Mouse (Mus musculus): ENCODE measurements around the gene Arl16. TPM values are rescaled to one million over a fixed set of nuclear protein-coding genes. Genes with fewer than 3 reads are reported as not detected.

Gene Arl16
- polyA plus RNA-seq, 1 experiment: 13.2 TPM

GRCm38 (mm10) chr11:120453306-120453705 lies 14.1 kb downstream of the Arl16 start, which contains the start of gene Pde6g:
Pde6g (minus strand) TSS chr11:120453500.
- no peaks in the 10 kb centered on the region for H3K36me3 ChIP-seq (ENCODE audit: control insufficient read depth, insufficient read depth, low read length)
- H3K4me1 ChIP-seq (ENCODE audit: control insufficient read depth, insufficient read depth, insufficient read length): no peaks in the 10 kb centered on the region
- TF ChIP-seq POLR2A (IDR thresholded peaks at IDR 0.05; ENCODE audit: low read depth, low read length) (no peak), CTCF (IDR thresholded peaks at IDR 0.05; ENCODE audit: extremely low read depth, insufficient read depth, insufficient read length, insufficient replicate concordance) (no peak)
- H3K27me3 ChIP-seq (ENCODE audit: control insufficient read depth, insufficient read depth, low read length): no peaks in the 10 kb centered on the region
- H3K4me3 ChIP-seq (ENCODE audit: extremely low read depth, insufficient read depth, insufficient read length): no peak within 1 kb of the TSS
- no peak for DNase-seq (ENCODE audit: low read depth in 1 of 2, low spot score in 2 of 2)
- H3K27ac ChIP-seq (ENCODE audit: insufficient read depth, low read length): no peak within 1 kb of the TSS
- WGBS: 96% methylated on average over 4 of the region's 4 CpGs

GRCm38 (mm10) chr11:120452246-120452645 lies 15.2 kb downstream of the Arl16 start:
- no peaks in the 10 kb centered on the region for H3K4me1 ChIP-seq (ENCODE audit: control insufficient read depth, insufficient read depth, insufficient read length)
- TF ChIP-seq POLR2A (IDR thresholded peaks at IDR 0.05; ENCODE audit: low read depth, low read length) (no peak), CTCF (IDR thresholded peaks at IDR 0.05; ENCODE audit: extremely low read depth, insufficient read depth, insufficient read length, insufficient replicate concordance) (no peak)
- H3K36me3 ChIP-seq (ENCODE audit: control insufficient read depth, insufficient read depth, low read length): no peaks in the 10 kb centered on the region
- WGBS: 79% methylated on average over 3 of the region's 3 CpGs
- no peaks in the 10 kb centered on the region for H3K27me3 ChIP-seq (ENCODE audit: control insufficient read depth, insufficient read depth, low read length)
- H3K27ac ChIP-seq (ENCODE audit: insufficient read depth, low read length): no peak overlapping the region
- H3K4me3 ChIP-seq (ENCODE audit: extremely low read depth, insufficient read depth, insufficient read length): no peak overlapping the region
- DNase-seq (ENCODE audit: low read depth in 1 of 2, low spot score in 2 of 2): no peak

- WGBS: 93% methylated on average over 7 of the region's 7 CpGs
- Histone ChIP-seq H3K27me3 (ENCODE audit: control insufficient read depth, insufficient read depth, low read length) (no peaks in the 10 kb centered on the region), H3K4me3 (ENCODE audit: extremely low read depth, insufficient read depth, insufficient read length) (no peak overlapping the region), H3K36me3 (ENCODE audit: control insufficient read depth, insufficient read depth, low read length) (no peaks in the 10 kb centered on the region), H3K4me1 (ENCODE audit: control insufficient read depth, insufficient read depth, insufficient read length) (no peaks in the 10 kb centered on the region), H3K27ac (ENCODE audit: insufficient read depth, low read length) (no peak overlapping the region)
- TF ChIP-seq POLR2A (IDR thresholded peaks at IDR 0.05; ENCODE audit: low read depth, low read length) (no peak), CTCF (IDR thresholded peaks at IDR 0.05; ENCODE audit: extremely low read depth, insufficient read depth, insufficient read length, insufficient replicate concordance) (no peak)
- no peak for DNase-seq (ENCODE audit: low read depth in 1 of 2, low spot score in 2 of 2)
These were observed 20.2 kb downstream of the Arl16 start for GRCm38 (mm10) chr11:120447179-120447578.

GRCm38 (mm10) chr11:120445475-120445874 lies 21.9 kb downstream of the Arl16 start:
- no peak for DNase-seq (ENCODE audit: low read depth in 1 of 2, low spot score in 2 of 2)
- Histone ChIP-seq H3K27ac (ENCODE audit: insufficient read depth, low read length) (no peak overlapping the region), H3K36me3 (ENCODE audit: control insufficient read depth, insufficient read depth, low read length) (no peaks in the 10 kb centered on the region), H3K4me1 (ENCODE audit: control insufficient read depth, insufficient read depth, insufficient read length) (no peaks in the 10 kb centered on the region), H3K27me3 (ENCODE audit: control insufficient read depth, insufficient read depth, low read length) (no peaks in the 10 kb centered on the region), H3K4me3 (ENCODE audit: extremely low read depth, insufficient read depth, insufficient read length) (no peak overlapping the region)
- 67% methylated on average over 3 of the region's 3 CpGs for WGBS
- no peak for TF ChIP-seq CTCF (IDR thresholded peaks at IDR 0.05; ENCODE audit: extremely low read depth, insufficient read depth, insufficient read length, insufficient replicate concordance)
- no peak for TF ChIP-seq POLR2A (IDR thresholded peaks at IDR 0.05; ENCODE audit: low read depth, low read length)

GRCm38 (mm10) chr11:120444106-120444505 lies 23.3 kb downstream of the Arl16 start:
- Histone ChIP-seq H3K27ac (ENCODE audit: insufficient read depth, low read length) (no peak overlapping the region), H3K36me3 (ENCODE audit: control insufficient read depth, insufficient read depth, low read length) (no peaks in the 10 kb centered on the region), H3K4me1 (ENCODE audit: control insufficient read depth, insufficient read depth, insufficient read length) (no peaks in the 10 kb centered on the region), H3K4me3 (ENCODE audit: extremely low read depth, insufficient read depth, insufficient read length) (no peak overlapping the region), H3K27me3 (ENCODE audit: control insufficient read depth, insufficient read depth, low read length) (no peaks in the 10 kb centered on the region)
- no peak for DNase-seq (ENCODE audit: low read depth in 1 of 2, low spot score in 2 of 2)
- TF ChIP-seq CTCF (IDR thresholded peaks at IDR 0.05; ENCODE audit: extremely low read depth, insufficient read depth, insufficient read length, insufficient replicate concordance) (no peak), POLR2A (IDR thresholded peaks at IDR 0.05; ENCODE audit: low read depth, low read length) (no peak)
- 70% methylated on average over 6 of the region's 6 CpGs for WGBS

- no peak overlapping the region for H3K4me3 ChIP-seq (ENCODE audit: extremely low read depth, insufficient read depth, insufficient read length)
- H3K27ac ChIP-seq (ENCODE audit: insufficient read depth, low read length): no peak overlapping the region
- 91% methylated on average over 3 of the region's 3 CpGs for WGBS
- TF ChIP-seq POLR2A (IDR thresholded peaks at IDR 0.05; ENCODE audit: low read depth, low read length) (no peak), CTCF (IDR thresholded peaks at IDR 0.05; ENCODE audit: extremely low read depth, insufficient read depth, insufficient read length, insufficient replicate concordance) (no peak)
- no peaks in the 10 kb centered on the region for H3K4me1 ChIP-seq (ENCODE audit: control insufficient read depth, insufficient read depth, insufficient read length)
- H3K27me3 ChIP-seq (ENCODE audit: control insufficient read depth, insufficient read depth, low read length): no peaks in the 10 kb centered on the region
- H3K36me3 ChIP-seq (ENCODE audit: control insufficient read depth, insufficient read depth, low read length): no peaks in the 10 kb centered on the region
- no peak for DNase-seq (ENCODE audit: low read depth in 1 of 2, low spot score in 2 of 2)
These were observed 24.6 kb downstream of the Arl16 start for GRCm38 (mm10) chr11:120442765-120443280.

GRCm38 (mm10) chr11:120442344-120442743 lies 25.1 kb downstream of the Arl16 start, which contains the start of gene Tspan10:
Tspan10 (plus strand) TSS chr11:120442644.
- no peak within 1 kb of the TSS for H3K27ac ChIP-seq (ENCODE audit: insufficient read depth, low read length)
- TF ChIP-seq POLR2A (IDR thresholded peaks at IDR 0.05; ENCODE audit: low read depth, low read length): no peak
- no peak for TF ChIP-seq CTCF (IDR thresholded peaks at IDR 0.05; ENCODE audit: extremely low read depth, insufficient read depth, insufficient read length, insufficient replicate concordance)
- H3K4me1 ChIP-seq (ENCODE audit: control insufficient read depth, insufficient read depth, insufficient read length): no peaks in the 10 kb centered on the region
- no peak within 1 kb of the TSS for H3K4me3 ChIP-seq (ENCODE audit: extremely low read depth, insufficient read depth, insufficient read length)
- H3K27me3 ChIP-seq (ENCODE audit: control insufficient read depth, insufficient read depth, low read length): no peaks in the 10 kb centered on the region
- DNase-seq (ENCODE audit: low read depth in 1 of 2, low spot score in 2 of 2): no peak
- 90% methylated on average over 3 of the region's 3 CpGs for WGBS
- no peaks in the 10 kb centered on the region for H3K36me3 ChIP-seq (ENCODE audit: control insufficient read depth, insufficient read depth, low read length)
